Mouse (Mus musculus): ENCODE data around the gene Il27ra.

DNA sequence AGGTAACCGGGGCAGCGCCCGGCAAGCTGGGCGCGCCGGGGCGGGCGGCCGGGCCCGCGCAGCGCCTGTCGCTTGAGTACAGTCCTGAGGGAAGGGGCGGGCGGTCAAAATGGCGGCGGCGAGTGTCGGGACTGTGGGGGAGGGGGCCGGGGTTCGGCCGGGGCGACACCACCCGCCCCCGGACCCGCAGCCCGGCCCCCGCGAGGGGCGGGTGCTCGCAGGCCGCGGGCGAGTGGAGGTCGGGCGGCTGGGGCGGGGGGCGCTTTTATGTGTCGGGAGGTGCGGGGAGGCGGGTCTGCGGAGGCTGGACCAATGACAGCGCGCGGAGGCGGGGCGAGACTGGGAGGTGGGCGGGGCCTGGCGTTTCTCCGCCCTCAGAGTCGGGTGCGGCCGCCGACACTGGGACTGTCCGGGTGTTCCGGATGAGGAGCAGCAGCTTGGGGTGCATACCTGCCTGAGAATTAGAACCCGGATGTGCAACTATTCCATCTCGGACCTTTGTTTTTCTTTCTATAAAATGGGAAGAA lies 24.7 kb upstream of the Il27ra start:
- peak; percentile 68 for TF ChIP-seq POLR2A (IDR thresholded peaks at IDR 0.05; ENCODE audit: insufficient read length, low read depth)
- no peak for TF ChIP-seq USF1 (IDR thresholded peaks at IDR 0.05; ENCODE audit: low read depth)
- TF ChIP-seq MYOD1 (IDR thresholded peaks at IDR 0.05; ENCODE audit: control insufficient read depth in 1 of 3, insufficient read length in 2 of 3, low read depth in 2 of 3), result no peak
- no peak for TF ChIP-seq MAX (IDR thresholded peaks at IDR 0.05; ENCODE audit: low read depth)
- no peak for TF ChIP-seq TCF12 (IDR thresholded peaks at IDR 0.05; ENCODE audit: insufficient read depth, poor library complexity, severe bottlenecking)
- TF ChIP-seq TCF3 (IDR thresholded peaks at IDR 0.05; ENCODE audit: insufficient read length, low read depth), result no peak
- TF ChIP-seq CEBPB (IDR thresholded peaks at IDR 0.05; ENCODE audit: insufficient read depth, poor library complexity, severe bottlenecking), result no peak

Data from myocyte (in vitro differentiated cells).